Mouse (Mus musculus): ENCODE measurements around the gene Sept9.

The Sept9 gene

GRCm38 (mm10) chr11:117385331-117386103, 186.1 kb downstream of the Sept9 start:
- in situ Hi-C loops (cut with MboI, MseI) = no loop called here

DNA sequence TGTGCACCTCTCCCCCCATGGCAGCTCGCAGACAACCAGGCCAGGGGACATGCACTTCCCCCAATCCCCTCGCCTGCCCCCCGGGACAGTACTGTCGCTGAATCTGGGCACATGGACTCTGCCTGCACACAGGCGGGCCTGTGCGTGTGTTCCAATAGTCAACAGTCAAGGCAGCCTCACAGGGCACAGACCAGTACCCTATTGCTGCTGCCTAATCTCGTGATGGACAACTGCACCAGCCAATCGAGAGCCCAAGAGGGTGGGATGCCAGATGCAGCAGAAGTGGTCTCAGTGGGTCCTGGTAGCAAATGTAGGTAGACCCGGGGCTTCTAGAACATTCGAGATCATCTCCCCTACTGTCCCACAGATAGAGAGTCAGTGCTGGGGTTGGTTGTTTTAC, 187.8 kb downstream of the Sept9 start:
- in situ Hi-C loops (cut with MboI, MseI) = no loop called here

DNA sequence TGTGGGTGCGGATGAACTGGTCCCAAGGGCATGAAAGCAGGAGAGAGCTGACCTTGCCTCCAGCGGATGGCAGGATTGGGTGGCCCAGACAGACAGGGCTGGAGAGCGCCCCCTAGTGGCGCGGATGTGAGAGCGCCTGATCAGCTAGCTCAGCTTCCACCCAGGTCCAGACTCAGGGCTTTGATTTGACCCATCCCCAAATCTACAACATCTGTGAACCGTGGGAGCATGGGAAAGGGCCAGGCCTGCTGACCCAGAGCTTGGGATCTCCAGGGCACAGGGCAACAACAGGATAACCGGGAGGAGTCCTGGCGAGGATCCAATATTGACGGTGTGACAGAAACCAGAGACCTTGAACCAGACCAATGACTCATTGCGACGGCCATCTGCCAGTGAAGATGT, 190.5 kb downstream of the Sept9 start:
- in situ Hi-C loops (cut with MboI, MseI) = no loop called here

DNA sequence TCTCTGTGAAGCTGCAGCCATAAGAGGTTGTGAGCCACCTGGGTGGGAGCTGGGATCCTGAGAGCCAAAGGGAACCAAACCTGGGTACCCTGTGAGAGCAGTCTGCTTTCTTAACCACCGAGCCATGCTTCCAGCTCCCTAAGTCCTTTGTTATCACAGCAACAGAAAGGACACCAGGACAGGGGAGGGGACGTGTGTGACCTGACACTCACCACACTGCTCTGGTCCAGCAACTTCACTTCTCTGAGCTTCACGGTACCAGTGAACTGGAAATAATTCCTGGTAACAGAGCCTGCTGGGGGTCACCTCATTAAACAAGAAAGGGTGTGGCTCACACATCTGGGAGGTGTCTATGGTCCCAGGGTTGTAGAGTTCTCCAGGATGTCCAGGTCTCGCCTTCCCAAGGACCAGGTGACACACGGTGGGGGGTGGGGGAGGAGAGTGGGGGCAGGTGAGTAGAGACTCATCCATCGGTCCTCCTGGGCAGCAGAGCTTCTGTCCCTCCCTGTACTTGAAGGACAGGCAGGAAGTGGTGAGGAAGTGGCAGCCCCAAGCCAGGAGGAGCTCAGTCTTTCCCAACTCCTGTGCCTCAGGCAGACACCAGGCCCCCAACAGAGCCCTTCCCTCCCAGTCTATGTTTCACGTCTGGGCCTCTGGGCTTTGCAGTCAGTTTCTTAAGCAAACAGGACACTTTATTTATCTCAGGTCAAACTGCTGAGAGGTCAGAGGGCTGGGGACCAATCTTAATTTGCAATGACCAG, 191.5 kb downstream of the Sept9 start:
- in situ Hi-C loops (cut with MboI, MseI) = no loop called here

DNA sequence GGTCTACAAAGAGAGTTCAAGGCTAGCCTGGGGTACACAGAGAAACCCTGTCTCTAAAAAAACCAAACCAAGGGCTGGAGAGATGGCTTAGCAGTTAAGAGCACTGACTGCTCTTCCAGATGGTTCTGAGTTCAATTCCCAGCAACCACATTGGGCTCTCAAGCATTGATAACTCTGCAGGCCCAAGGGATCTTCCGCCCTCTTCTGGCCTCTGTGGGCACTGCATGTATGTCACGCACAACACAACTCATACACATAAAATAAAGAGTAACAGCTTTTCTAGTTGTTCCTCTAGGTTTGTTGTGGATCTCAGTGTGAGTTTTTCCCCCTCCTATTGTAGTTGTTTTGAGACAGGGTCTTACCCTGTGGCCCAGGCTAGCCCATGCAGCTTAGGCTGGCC, 192.8 kb downstream of the Sept9 start:
- in situ Hi-C loops (cut with MboI, MseI) = no loop called here

- in situ Hi-C loops (cut with MboI, MseI) = no loop called here
These were observed 194.3 kb downstream of the Sept9 start for GRCm38 (mm10) chr11:117393715-117394114.

- in situ Hi-C loops (cut with MboI, MseI) = no loop called here
These were observed 195.0 kb downstream of the Sept9 start for GRCm38 (mm10) chr11:117394230-117395137.

- in situ Hi-C loops (cut with MboI, MseI) = no loop called here
These were observed 195.8 kb downstream of the Sept9 start for GRCm38 (mm10) chr11:117395228-117395627.

DNA sequence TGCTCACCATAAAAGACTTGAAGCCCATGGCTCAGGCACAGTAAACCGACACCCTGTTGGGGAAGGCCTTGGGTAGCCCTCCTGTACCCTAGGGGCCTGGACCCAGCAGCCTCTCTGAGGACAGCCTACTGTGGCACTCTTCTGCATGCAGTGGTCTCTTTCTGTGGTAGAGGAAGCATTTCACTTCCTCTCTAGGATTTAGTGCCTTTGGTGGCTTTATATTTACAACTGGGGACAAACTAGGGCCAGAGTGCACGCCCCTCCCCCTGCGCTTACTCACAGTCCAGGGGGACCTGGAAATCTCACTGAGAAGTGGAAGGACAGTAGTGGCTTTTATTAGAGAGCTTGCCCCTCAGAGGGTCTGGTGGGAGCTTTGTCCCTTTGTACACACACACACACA, 197.5 kb downstream of the Sept9 start:
- in situ Hi-C loops (cut with MboI, MseI) = no loop called here

- in situ Hi-C loops (cut with MboI, MseI) = no loop called here
These were observed 198.3 kb downstream of the Sept9 start for GRCm38 (mm10) chr11:117397755-117398154.

DNA sequence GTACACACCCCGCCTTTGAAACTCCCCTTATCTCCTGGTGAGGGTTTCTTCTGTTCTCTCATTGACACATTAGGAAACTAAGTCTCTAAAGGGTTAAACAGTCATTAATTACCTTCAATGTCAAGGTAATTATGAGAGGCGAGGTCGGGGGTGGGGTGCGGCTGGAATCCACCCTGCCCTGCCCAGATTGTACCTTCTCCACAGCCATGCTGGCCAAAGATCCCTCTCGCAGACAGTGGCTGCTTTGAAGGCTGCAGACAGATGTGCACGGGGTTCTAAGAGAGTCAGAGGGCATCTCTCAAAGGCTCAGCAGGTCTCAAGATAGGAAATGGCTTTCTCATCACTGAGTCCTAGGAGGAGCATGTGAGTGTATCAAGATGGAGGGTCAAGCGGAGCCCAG, 198.7 kb downstream of the Sept9 start:
- in situ Hi-C loops (cut with MboI, MseI) = no loop called here

- in situ Hi-C loops (cut with MboI, MseI) = loop anchor here in 1 of 2 experiments (10.0 kb wide), 1 partner anchor 413 kb away; no protein-coding TSS in a partner anchor
These were observed 202.3 kb downstream of the Sept9 start for GRCm38 (mm10) chr11:117401583-117402367.

GRCm38 (mm10) chr11:117402550-117402949, 203.1 kb downstream of the Sept9 start:
- in situ Hi-C loops (cut with MboI, MseI) = loop anchor here in 1 of 2 experiments (10.0 kb wide), 1 partner anchor 412 kb away; no protein-coding TSS in a partner anchor

- in situ Hi-C loops (cut with MboI, MseI) = loop anchor here in 1 of 2 experiments (10.0 kb wide), 1 partner anchor 412 kb away; no protein-coding TSS in a partner anchor
These were observed 203.6 kb downstream of the Sept9 start for GRCm38 (mm10) chr11:117403073-117403472.

DNA sequence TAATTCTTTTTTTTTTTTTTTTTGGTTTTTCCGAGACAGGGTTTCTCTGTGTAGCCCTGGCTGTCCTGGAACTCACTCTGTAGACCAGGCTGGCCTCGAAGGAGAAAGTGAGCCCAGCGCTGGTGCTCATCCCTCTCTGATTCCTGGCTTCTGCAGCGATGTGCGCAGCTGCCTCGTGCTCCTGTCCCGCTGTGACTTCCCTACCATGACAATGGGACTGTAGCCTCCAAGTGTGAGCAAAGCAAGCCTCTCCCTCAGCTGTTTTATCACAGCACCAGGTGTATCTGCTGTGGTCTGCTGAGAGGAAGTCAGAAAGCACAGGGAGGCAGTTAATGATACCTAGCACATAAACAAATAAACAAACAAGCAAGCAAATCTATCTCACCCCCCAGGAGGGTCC, 204.3 kb downstream of the Sept9 start:
- in situ Hi-C loops (cut with MboI, MseI) = loop anchor here in 1 of 2 experiments (10.0 kb wide), 1 partner anchor 411 kb away; no protein-coding TSS in a partner anchor

- in situ Hi-C loops (cut with MboI, MseI) = loop anchor here in 1 of 2 experiments (10.0 kb wide), 1 partner anchor 408 kb away; no protein-coding TSS in a partner anchor
These were observed 207.2 kb downstream of the Sept9 start for GRCm38 (mm10) chr11:117406711-117407110.

GRCm38 (mm10) chr11:117407196-117407595, 207.7 kb downstream of the Sept9 start:
- in situ Hi-C loops (cut with MboI, MseI) = loop anchor here in 1 of 2 experiments (10.0 kb wide), 1 partner anchor 408 kb away; no protein-coding TSS in a partner anchor

GRCm38 (mm10) chr11:117407651-117408441, 208.4 kb downstream of the Sept9 start:
- in situ Hi-C loops (cut with MboI, MseI) = loop anchor here in 1 of 2 experiments (10.0 kb wide), 1 partner anchor 407 kb away; no protein-coding TSS in a partner anchor

- in situ Hi-C loops (cut with MboI, MseI) = loop anchor here in 1 of 2 experiments (10.0 kb wide), 1 partner anchor 406 kb away; no protein-coding TSS in a partner anchor
These were observed 209.1 kb downstream of the Sept9 start for GRCm38 (mm10) chr11:117408442-117409031.
